Mouse (Mus musculus) lung, postnatal 0 days (tissue): ENCODE measurements around the gene Plxnc1.

Experiments
- CTCF ChIP-seq: IDR thresholded peaks from 2 replicates; pipeline ENCODE4 v1.5.1; 2016; ENCODE audit warnings: antibody characterized with exemption, mild to moderate bottlenecking
- EP300 ChIP-seq: IDR thresholded peaks from 2 replicates; pipeline ENCODE4 v1.6.1; 2016; ENCODE audit warnings: antibody characterized with exemption, mild to moderate bottlenecking, control low read depth

GRCm38 (mm10) chr10:94911102-94911501 is 33.5 kb downstream of the Plxnc1 start:
- TF ChIP-seq EP300 (no peak), CTCF (no peak)
